Mouse (Mus musculus): ENCODE data around the gene Atp6v0c. TPM values are rescaled to one million over a fixed set of nuclear protein-coding genes. Genes with fewer than 3 reads are reported as not detected.

Gene Atp6v0c
- total RNA-seq, 2 experiments from 2014 or later: 147 to 152 TPM

DNA sequence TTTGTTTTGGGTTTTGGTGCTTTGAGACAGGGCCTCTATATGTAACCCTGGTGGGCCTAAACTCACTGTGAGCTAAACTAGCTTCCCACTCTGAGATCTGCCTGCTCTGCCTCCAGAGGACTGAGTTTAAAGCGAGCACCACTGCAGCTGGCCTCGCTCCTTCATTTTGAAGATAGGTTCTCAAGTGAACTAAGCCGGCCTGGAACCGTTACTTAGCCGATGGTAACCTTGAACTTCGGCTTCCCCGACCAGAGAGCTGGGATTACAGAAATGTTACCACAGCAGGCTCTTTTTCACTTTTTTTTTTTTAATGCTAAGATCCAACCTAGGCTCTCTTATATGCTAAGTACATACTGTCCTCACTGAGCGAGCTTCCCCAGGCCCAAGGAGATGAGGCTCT lies 23.8 kb upstream of the Atp6v0c start:
- DNase-seq: no peak
- Histone ChIP-seq H3K4me3 (no peak overlapping the region), H3K27ac (peak overlapping the region; percentile 24; the same call in 1 of the 2 replicates)
- intact Hi-C loops (cut with DNase I): no loop called here
- TF ChIP-seq CTCF (IDR thresholded peaks at IDR 0.05): no peak

DNA sequence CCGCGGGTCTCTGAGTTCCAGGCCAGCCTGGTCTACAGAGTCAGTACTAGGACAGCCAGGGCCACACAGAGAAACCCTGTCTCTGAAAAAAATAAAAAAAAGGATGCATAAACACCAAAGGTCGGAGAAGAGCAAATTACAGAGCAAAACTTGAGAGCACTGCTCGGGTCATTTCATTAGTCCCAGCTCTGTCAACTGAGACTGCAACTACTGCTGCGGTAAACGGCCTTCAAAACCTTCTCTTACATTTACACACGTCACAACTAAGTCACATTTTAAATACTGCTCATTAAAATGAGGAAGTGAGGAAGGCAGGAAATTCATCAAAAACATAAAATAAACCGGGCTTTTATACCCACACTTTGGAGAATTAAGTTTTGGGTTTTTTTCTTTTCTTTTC lies 23.3 kb upstream of the Atp6v0c start:
- Histone ChIP-seq H3K4me3 (no peak overlapping the region), H3K27ac (peak overlapping the region; percentile 80)
- no peak for TF ChIP-seq CTCF (IDR thresholded peaks at IDR 0.05)
- no peak for DNase-seq
- intact Hi-C loops (cut with DNase I): no loop called here

GRCm38 (mm10) chr17:24191481-24191880 lies 22.0 kb upstream of the Atp6v0c start:
- Histone ChIP-seq H3K27ac (peak overlapping the region; percentile 80), H3K4me3 (peak overlapping the region; percentile 14; the same call in 1 of the 2 replicates)
- intact Hi-C loops (cut with DNase I): no loop called here
- no peak for TF ChIP-seq CTCF (IDR thresholded peaks at IDR 0.05)
- peak; percentile 64 for DNase-seq

DNA sequence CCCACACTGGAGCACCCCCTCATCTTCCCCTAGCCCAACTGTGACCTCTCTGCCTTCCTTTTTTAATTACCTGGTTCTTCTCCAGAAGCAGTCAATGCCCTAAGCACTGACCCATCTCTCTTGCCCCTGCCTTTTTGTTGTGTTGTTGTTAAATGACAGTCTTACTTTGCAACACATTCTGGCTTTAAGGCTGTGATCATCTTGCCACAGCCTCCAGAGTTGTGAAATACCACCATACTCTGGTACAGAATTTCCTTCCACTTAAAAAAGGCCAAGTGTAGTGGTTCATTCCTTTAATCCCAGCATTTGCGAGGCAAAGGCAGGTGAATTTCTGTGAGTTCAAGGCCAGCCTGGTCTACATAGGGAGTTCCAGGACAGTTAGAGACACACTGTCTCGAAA lies 21.4 kb upstream of the Atp6v0c start:
- DNase-seq: no peak
- Histone ChIP-seq H3K27ac (no peak overlapping the region; the same call in 1 of the 2 replicates), H3K4me3 (no peak overlapping the region)
- intact Hi-C loops (cut with DNase I): no loop called here
- no peak for TF ChIP-seq CTCF (IDR thresholded peaks at IDR 0.05)

- H3K4me3 ChIP-seq: no peak overlapping the region
- no peak overlapping the region for H3K27ac ChIP-seq
- no peak for DNase-seq
- no peak for TF ChIP-seq CTCF (IDR thresholded peaks at IDR 0.05)
- intact Hi-C loops (cut with DNase I): loop anchor here (5.0 kb wide), 2 partner anchors 48 to 218 kb away; partner anchors contain the start of gene Tedc2
These were observed 4.8 kb upstream of the Atp6v0c start for GRCm38 (mm10) chr17:24174259-24174658.

DNA sequence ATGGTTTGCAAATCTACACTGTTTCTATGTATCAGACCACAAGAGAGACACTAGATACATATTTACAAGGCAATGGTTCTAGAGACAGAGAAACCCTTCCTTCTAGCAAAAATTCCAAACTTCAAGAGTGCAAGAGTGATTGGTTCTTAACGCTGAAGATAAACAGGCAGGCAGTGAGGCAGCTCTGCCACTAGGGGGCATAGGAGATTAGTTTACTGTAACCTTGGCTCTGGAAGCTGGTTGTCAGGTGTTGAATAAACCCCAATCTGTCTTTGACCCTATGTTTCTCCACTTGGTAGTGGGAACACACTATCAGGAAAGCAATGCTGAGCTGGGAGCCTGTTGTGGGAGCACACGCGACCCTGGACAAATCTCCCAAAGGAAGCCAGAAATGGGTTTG lies 3.9 kb upstream of the Atp6v0c start:
- Histone ChIP-seq H3K4me3 (no peak overlapping the region), H3K27ac (no peak overlapping the region)
- intact Hi-C loops (cut with DNase I): loop anchor here (1.0 to 5.0 kb wide), 4 partner anchors 49 to 219 kb away; partner anchors contain the start of gene Tedc2
- DNase-seq: peak; percentile 68
- TF ChIP-seq CTCF (IDR thresholded peaks at IDR 0.05): peak; percentile 97

- peak; percentile 14 for DNase-seq
- TF ChIP-seq CTCF (IDR thresholded peaks at IDR 0.05): no peak
- no peak overlapping the region for H3K4me3 ChIP-seq
- no peak overlapping the region; the same call in 1 of the 2 replicates for H3K27ac ChIP-seq
- intact Hi-C loops (cut with DNase I): loop anchor here (2.0 to 5.0 kb wide), 4 partner anchors 51 to 221 kb away; partner anchors contain the start of gene Tedc2
These were observed 2.2 kb upstream of the Atp6v0c start for GRCm38 (mm10) chr17:24171738-24172137.

DNA sequence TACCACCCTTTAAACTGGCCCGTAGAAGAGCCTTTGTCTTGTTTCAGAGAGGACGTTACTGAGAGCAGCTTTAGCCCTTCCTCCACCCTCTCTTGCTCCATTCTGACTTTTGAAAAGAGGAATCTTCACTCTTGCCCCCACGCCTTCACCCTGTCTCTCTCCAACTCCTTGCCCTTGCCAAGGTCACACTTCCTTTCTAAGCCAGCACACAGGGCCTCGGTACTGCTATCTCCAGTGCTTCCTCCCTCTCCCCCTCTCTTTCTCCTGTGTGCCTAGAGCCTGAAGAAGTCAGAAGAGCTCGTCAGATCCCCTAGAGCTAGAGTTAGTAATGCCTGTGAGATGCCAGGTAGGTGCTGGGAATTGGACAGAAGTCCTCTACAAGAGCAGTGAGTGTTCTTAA lies 1.2 kb upstream of the Atp6v0c start:
- Histone ChIP-seq H3K4me3 (no peak overlapping the region), H3K27ac (peak overlapping the region; percentile 100; the same call in 1 of the 2 replicates)
- DNase-seq: peak; percentile 15
- TF ChIP-seq CTCF (IDR thresholded peaks at IDR 0.05): no peak
- intact Hi-C loops (cut with DNase I): loop anchor here (2.0 to 5.0 kb wide), 3 partner anchors 52 to 222 kb away; partner anchors contain the start of gene Tedc2

DNA sequence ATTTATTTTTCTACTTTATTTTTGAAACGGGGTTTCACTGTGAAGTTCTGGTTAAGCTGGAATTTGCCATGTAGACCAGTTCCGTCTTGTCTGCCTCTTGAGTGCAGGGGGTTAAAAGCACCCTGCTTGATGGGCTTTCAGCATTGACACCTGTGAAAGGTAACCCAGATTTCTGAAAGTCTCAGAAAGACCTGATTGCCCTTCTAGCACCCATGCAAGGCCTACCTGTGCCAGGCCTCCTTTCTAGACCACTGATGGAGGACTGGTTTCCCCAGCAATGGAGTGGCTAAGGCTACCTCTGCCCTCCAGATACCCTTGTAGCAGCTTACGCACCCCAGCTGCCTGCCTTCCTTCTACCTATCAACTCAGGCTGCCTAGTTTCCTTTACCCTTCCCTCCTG lies 623 bp upstream of the Atp6v0c start:
- intact Hi-C loops (cut with DNase I): loop anchor here (2.0 to 5.0 kb wide), 3 partner anchors 52 to 222 kb away; partner anchors contain the start of gene Tedc2
- Histone ChIP-seq H3K4me3 (peak overlapping the region; percentile 89), H3K27ac (peak overlapping the region; percentile 100)
- TF ChIP-seq CTCF (IDR thresholded peaks at IDR 0.05): no peak
- no peak for DNase-seq

- peak overlapping the region; percentile 100 for H3K27ac ChIP-seq
- no peak for TF ChIP-seq CTCF (IDR thresholded peaks at IDR 0.05)
- H3K4me3 ChIP-seq: peak overlapping the region; percentile 89
- DNase-seq: peak; percentile 74
- intact Hi-C loops (cut with DNase I): loop anchor here (2.0 kb wide), 1 partner anchor 84 kb away; no protein-coding TSS in a partner anchor
These were observed 768 bp downstream of the Atp6v0c start for GRCm38 (mm10) chr17:24168590-24169277.

GRCm38 (mm10) chr17:24167891-24168505 lies 1.5 kb downstream of the Atp6v0c start:
- peak overlapping the region; percentile 100 for H3K27ac ChIP-seq
- intact Hi-C loops (cut with DNase I): loop anchor here (2.0 kb wide), 1 partner anchor 85 kb away; no protein-coding TSS in a partner anchor
- no peak for DNase-seq

GRCm38 (mm10) chr17:24167120-24167519 lies 2.4 kb downstream of the Atp6v0c start:
- DNase-seq: no peak
- Histone ChIP-seq H3K27ac (peak overlapping the region; percentile 24; the same call in 1 of the 2 replicates), H3K4me3 (peak overlapping the region; percentile 89)
- intact Hi-C loops (cut with DNase I): no loop called here
- no peak for TF ChIP-seq CTCF (IDR thresholded peaks at IDR 0.05)

More at GRCm38 (mm10) chr17:24167891-24168505, 1.5 kb downstream of the Atp6v0c start:
- TF ChIP-seq CTCF (IDR thresholded peaks at IDR 0.05): no peak
- H3K4me3 ChIP-seq: peak overlapping the region; percentile 89
